Mouse (Mus musculus): ENCODE measurements at regions not wholly inside any gene's neighbourhood (a gene's known extent, or its start where the extent isn't known, plus 50 kb on each side); places are given as distances from the start of the nearest gene placed in this dataset.

DNA sequence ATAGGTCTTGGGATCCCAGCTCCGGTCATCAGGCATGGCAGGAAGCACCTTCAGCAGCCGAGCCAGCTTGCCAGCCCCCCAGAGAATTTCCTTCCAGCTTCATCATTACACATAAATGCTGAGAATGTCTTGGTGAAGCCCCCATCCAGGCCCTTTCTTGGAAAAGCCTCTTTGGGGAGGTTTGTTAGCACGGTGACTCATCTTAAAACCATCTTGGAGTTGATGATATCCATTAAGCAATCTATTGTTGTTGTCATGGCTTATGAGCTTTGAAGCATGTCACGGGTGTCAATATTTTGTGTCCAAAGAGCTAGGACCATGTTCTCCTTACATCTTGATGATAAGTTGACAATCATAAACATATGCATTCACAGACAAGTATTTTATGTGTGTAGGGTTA is 55.5 kb upstream of the Pkdcc start:
- H3K9ac ChIP-seq (ENCODE audit: low read length) = no peak overlapping the region
- no peak overlapping the region for H3K27ac ChIP-seq (ENCODE audit: low read length)
- 78% methylated on average over 4 of the region's 4 CpGs for WGBS
- ATAC-seq (replicated peaks; ENCODE audit: extremely low read depth, insufficient read depth, low FRiP score) = no peak
- no peaks in the 10 kb centered on the region for H3K9me3 ChIP-seq (replicated peaks; ENCODE audit: control insufficient read depth, low read length)
- no peaks in the 10 kb centered on the region for H3K27me3 ChIP-seq (ENCODE audit: control insufficient read depth, insufficient read depth, low read length)
- no peaks in the 10 kb centered on the region for H3K4me1 ChIP-seq (ENCODE audit: control insufficient read depth, insufficient read depth, low read length)
- H3K4me3 ChIP-seq (ENCODE audit: low read length) = no peak overlapping the region
- no peaks in the 10 kb centered on the region for H3K36me3 ChIP-seq (ENCODE audit: control insufficient read depth, insufficient read depth)
- H3K4me2 ChIP-seq (ENCODE audit: low read depth, low read length) = no peak overlapping the region

DNA sequence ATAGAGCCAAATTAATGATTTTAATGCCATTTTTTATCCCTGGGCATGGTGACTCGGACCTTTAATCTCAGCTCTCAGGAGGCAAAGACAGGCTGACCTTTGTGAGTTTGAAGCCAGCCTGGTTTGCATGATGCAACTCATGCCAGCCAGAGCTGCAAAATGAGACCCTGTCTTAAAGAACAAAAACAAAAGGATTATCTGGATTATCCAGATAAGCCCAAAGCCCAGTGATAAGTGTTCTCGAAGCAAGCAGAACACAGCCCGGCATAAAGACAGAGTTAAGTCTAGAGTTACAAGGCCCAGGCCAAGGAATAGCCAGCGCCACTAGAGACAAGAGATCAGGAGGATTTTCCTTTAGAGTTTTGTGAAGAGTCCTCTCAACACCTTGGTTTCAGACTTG is 54.8 kb upstream of the Pkdcc start:
- Histone ChIP-seq H3K4me3 (ENCODE audit: low read length) (no peak overlapping the region), H3K4me1 (ENCODE audit: control insufficient read depth, insufficient read depth, low read length) (no peaks in the 10 kb centered on the region), H3K4me2 (ENCODE audit: low read depth, low read length) (no peak overlapping the region), H3K27ac (ENCODE audit: low read length) (no peak overlapping the region), H3K27me3 (ENCODE audit: control insufficient read depth, insufficient read depth, low read length) (no peaks in the 10 kb centered on the region), H3K9me3 (replicated peaks; ENCODE audit: control insufficient read depth, low read length) (no peaks in the 10 kb centered on the region), H3K9ac (ENCODE audit: low read length) (no peak overlapping the region), H3K36me3 (ENCODE audit: control insufficient read depth, insufficient read depth) (no peaks in the 10 kb centered on the region)
- WGBS = 55% methylated on average over 4 of the region's 4 CpGs
- no peak for ATAC-seq (replicated peaks; ENCODE audit: extremely low read depth, insufficient read depth, low FRiP score)

DNA sequence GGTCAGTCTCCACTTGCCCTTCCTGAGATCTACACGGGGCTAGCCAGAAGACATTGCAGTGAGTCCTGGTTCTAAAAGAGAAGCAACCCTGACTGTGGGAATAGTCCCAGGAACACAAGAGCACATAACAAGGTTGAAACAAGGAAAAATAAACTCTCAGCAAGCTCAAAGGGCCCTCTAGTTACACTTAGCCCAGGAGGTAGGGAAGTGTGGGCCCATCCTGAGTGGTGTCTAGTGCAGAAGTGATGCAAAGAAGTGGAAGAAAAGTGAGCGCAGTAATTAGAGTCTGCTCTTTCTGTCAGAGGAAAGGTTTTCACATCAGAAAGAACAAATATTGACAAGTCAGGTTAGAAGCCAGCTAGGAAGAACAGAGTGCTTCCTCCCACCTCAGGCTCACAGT is 53.4 kb upstream of the Pkdcc start:
- Histone ChIP-seq H3K4me2 (ENCODE audit: low read depth, low read length) (no peak overlapping the region), H3K36me3 (ENCODE audit: control insufficient read depth, insufficient read depth) (no peaks in the 10 kb centered on the region), H3K27me3 (ENCODE audit: control insufficient read depth, insufficient read depth, low read length) (no peaks in the 10 kb centered on the region), H3K9ac (ENCODE audit: low read length) (no peak overlapping the region), H3K9me3 (replicated peaks; ENCODE audit: control insufficient read depth, low read length) (no peaks in the 10 kb centered on the region), H3K4me3 (ENCODE audit: low read length) (no peak overlapping the region), H3K27ac (ENCODE audit: low read length) (no peak overlapping the region), H3K4me1 (ENCODE audit: control insufficient read depth, insufficient read depth, low read length) (peaks cover 2% of the 10 kb centered on the region)
- no peak for ATAC-seq (replicated peaks; ENCODE audit: extremely low read depth, insufficient read depth, low FRiP score)
- WGBS = 54% methylated on average over 2 of the region's 2 CpGs

DNA sequence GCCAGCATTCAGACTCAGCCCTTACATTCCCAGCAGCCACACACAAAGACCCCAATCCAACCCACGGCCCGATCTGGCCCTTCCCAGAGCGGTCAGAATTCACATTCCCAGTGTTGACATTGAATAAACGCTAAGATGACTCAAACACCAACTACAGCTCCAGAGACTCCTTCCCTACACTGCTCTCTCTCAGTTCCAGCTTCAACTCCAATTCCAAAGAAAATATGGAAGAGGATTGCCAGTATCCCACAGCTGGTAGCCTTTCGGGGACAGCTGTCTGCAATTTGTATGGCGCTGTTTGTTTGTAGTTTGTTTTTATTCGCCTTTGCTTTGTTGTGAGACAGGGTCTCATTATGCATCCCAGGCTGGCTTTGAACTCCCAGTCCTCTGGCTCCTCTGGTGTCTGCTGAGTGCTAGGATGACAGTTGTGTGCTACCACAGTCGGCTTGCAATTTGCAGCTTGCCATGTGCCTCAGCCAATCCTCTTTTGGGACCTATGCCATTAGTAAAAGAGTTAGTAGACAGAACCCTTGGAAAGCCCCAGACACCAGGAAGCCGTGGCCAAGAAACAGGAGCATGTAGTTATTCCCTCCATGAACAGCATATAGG is 51.0 kb upstream of the Pkdcc start:
- no peaks in the 10 kb centered on the region for H3K9me3 ChIP-seq (replicated peaks; ENCODE audit: control insufficient read depth, low read length)
- peaks cover 9% of the 10 kb centered on the region for H3K4me1 ChIP-seq (ENCODE audit: control insufficient read depth, insufficient read depth, low read length)
- no peak overlapping the region for H3K4me2 ChIP-seq (ENCODE audit: low read depth, low read length)
- H3K27ac ChIP-seq (ENCODE audit: low read length) = no peak overlapping the region
- WGBS = 55% methylated on average over 9 of the region's 9 CpGs
- H3K4me3 ChIP-seq (ENCODE audit: low read length) = no peak overlapping the region
- no peak for ATAC-seq (replicated peaks; ENCODE audit: extremely low read depth, insufficient read depth, low FRiP score)
- no peaks in the 10 kb centered on the region for H3K27me3 ChIP-seq (ENCODE audit: control insufficient read depth, insufficient read depth, low read length)
- H3K9ac ChIP-seq (ENCODE audit: low read length) = no peak overlapping the region
- H3K36me3 ChIP-seq (ENCODE audit: control insufficient read depth, insufficient read depth) = no peaks in the 10 kb centered on the region

DNA sequence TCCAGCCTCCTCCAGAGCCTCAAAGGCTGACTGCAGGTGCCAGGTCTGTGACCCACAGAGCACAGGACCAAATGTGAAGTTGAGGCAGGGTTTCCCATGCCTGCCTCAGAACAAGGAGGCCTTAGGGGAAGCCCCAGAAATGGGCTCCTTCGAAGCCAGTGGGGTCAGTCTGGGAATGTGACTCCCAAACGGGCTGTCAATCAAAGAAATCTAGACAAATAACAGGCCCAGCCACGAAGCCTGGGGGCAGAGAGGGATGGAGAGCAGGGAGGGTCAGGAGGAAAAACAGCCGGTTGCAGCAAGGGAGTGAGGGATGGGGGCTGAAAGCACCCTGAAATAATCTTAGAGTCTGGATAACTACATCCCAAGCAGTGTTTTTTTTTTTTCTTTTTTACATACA is 50.4 kb upstream of the Pkdcc start:
- no peak overlapping the region for H3K4me3 ChIP-seq (ENCODE audit: low read length)
- H3K27ac ChIP-seq (ENCODE audit: low read length) = no peak overlapping the region
- no peak overlapping the region for H3K4me2 ChIP-seq (ENCODE audit: low read depth, low read length)
- no peaks in the 10 kb centered on the region for H3K27me3 ChIP-seq (ENCODE audit: control insufficient read depth, insufficient read depth, low read length)
- no peaks in the 10 kb centered on the region for H3K9me3 ChIP-seq (replicated peaks; ENCODE audit: control insufficient read depth, low read length)
- H3K36me3 ChIP-seq (ENCODE audit: control insufficient read depth, insufficient read depth) = no peaks in the 10 kb centered on the region
- H3K4me1 ChIP-seq (ENCODE audit: control insufficient read depth, insufficient read depth, low read length) = peaks cover 9% of the 10 kb centered on the region
- no peak for ATAC-seq (replicated peaks; ENCODE audit: extremely low read depth, insufficient read depth, low FRiP score)
- no peak overlapping the region for H3K9ac ChIP-seq (ENCODE audit: low read length)
- WGBS = 37% methylated on average over 4 of the region's 4 CpGs

DNA sequence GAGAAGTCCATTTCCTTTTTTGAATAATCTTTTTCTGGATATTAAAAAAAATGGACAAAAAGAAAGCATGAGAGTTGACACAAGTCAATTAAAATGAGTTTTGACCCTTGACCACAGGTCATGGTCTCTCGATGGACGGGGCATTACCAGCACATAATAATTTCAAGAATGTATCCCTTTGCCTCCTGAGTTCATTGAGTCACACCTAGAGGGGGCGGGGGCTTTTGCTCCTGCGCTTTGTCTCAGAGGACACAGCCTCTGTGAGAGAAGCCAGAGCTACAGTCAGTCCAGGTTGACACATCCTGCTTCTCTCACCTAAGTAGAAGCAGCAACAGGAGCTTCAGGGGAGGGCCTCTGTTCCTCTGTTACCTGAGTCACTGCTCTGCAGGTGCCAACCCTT is 50.0 kb upstream of the Pkdcc start:
- Histone ChIP-seq H3K36me3 (ENCODE audit: control insufficient read depth, insufficient read depth) (no peaks in the 10 kb centered on the region), H3K4me3 (ENCODE audit: low read length) (no peak overlapping the region), H3K4me1 (ENCODE audit: control insufficient read depth, insufficient read depth, low read length) (peaks cover 9% of the 10 kb centered on the region), H3K27me3 (ENCODE audit: control insufficient read depth, insufficient read depth, low read length) (no peaks in the 10 kb centered on the region), H3K9ac (ENCODE audit: low read length) (no peak overlapping the region), H3K4me2 (ENCODE audit: low read depth, low read length) (no peak overlapping the region), H3K27ac (ENCODE audit: low read length) (no peak overlapping the region), H3K9me3 (replicated peaks; ENCODE audit: control insufficient read depth, low read length) (no peaks in the 10 kb centered on the region)
- WGBS = 67% methylated on average over 4 of the region's 4 CpGs
- ATAC-seq (replicated peaks; ENCODE audit: extremely low read depth, insufficient read depth, low FRiP score) = no peak
